Mouse (Mus musculus) liver, embryonic 14.5 days (tissue): Measurements from ENCODE around the gene Lmntd1. TPM values are rescaled to one million over a fixed set of nuclear protein-coding genes. Genes with fewer than 3 reads are reported as not detected.

Source experiments
- ATAC-seq: fragments of 200-750 bp; cut with Nextera tagmentation; 2 replicates; pipeline ENCODE4 v1.8.0; 2017; ENCODE audit warnings: moderate number of reproducible peaks, mild to moderate bottlenecking, moderate library complexity; ENCODE audit not compliant: insufficient read depth
- DNase-seq, 3 experiments: peaks; one replicate each; pipeline ENCODE4 v3.0.0-alpha.2; 2012 to 2013; ENCODE audit warnings: low read depth in 3 of 3, low spot score in 3 of 3
- H3K27ac ChIP-seq: fragments of 300-500 bp; sonication (generic); 2 replicates; pipeline ENCODE4 v1.5.1; 2014; ENCODE audit warnings: moderate library complexity, mild to moderate bottlenecking, control low read depth, inconsistent platforms
- H3K27me3 ChIP-seq: fragments of 300-500 bp; sonication (generic); 2 replicates; pipeline ENCODE4 v1.6.1; 2014; ENCODE audit warnings: mild to moderate bottlenecking, low read length, moderate library complexity; ENCODE audit not compliant: control insufficient read depth, insufficient read depth
- H3K36me3 ChIP-seq: fragments of 300-500 bp; sonication (generic); replicated peaks from 2 replicates; pipeline ENCODE4 v1.6.1; 2014; ENCODE audit warnings: low read depth; ENCODE audit not compliant: control insufficient read depth, insufficient read depth
- H3K4me1 ChIP-seq, 2 experiments: fragments of 200-500 bp in 1 of 2; fragments of 300-500 bp in 1 of 2; sonication (generic) in 1 of 2; replicated peaks; 2 replicates each; pipeline ENCODE4 v1.6.1; 2012 to 2014; ENCODE audit warnings: antibody characterized with exemption in 1 of 2, inconsistent platforms in 1 of 2, low read length in 1 of 2; ENCODE audit not compliant: control insufficient read depth in 2 of 2, insufficient read depth in 2 of 2
- H3K4me2 ChIP-seq: fragments of 300-500 bp; sonication (generic); 2 replicates; pipeline ENCODE4 v1.6.1; 2014; ENCODE audit warnings: low read depth, mild to moderate bottlenecking, control low read depth, moderate library complexity
- H3K4me3 ChIP-seq, 2 experiments: fragments of 200-500 bp in 1 of 2; fragments of 300-500 bp in 1 of 2; sonication (generic) in 1 of 2; 2 replicates each; pipeline ENCODE4 v1.5.1; 2012 to 2014; ENCODE audit warnings: low read depth in 2 of 2, low read length in 2 of 2, mild to moderate bottlenecking in 2 of 2, control low read depth in 1 of 2, inconsistent platforms in 1 of 2, moderate library complexity in 1 of 2; ENCODE audit not compliant: insufficient read depth in 1 of 2
- H3K9ac ChIP-seq: fragments of 300-500 bp; sonication (generic); replicated peaks from 2 replicates; pipeline ENCODE4 v1.6.1; 2014; ENCODE audit warnings: mild to moderate bottlenecking, control low read depth, moderate library complexity
- H3K9me3 ChIP-seq: fragments of 300-500 bp; sonication (generic); 2 replicates; pipeline ENCODE4 v1.6.1; 2016; ENCODE audit warnings: low read length, mixed read lengths; ENCODE audit not compliant: control insufficient read depth
- CTCF ChIP-seq: IDR thresholded peaks from 2 replicates; pipeline ENCODE4 v1.5.1; 2016; ENCODE audit warnings: antibody characterized with exemption, low read depth, control low read depth
- EP300 ChIP-seq: IDR thresholded peaks from 2 replicates; pipeline ENCODE4 v1.6.1; 2016; ENCODE audit warnings: antibody characterized with exemption, low read depth
- WGBS: fragments of 180-500 bp; shearing (Covaris S2); extraction: QIAGEN DNeasy Blood & Tissue Kit; methylation state at CpG from one replicate; pipeline ENCODE4 v1.1.7; 2014; ENCODE audit not compliant: insufficient replicate concordance; 5-methylcytosine and 5-hydroxymethylcytosine counted together
- polyA plus RNA-seq, 2 experiments: library from polyadenylated mRNA; depleted of rRNA in 1 of 2; stranded (reverse) in 1 of 2; unstranded in 1 of 2; fragments of >200 nt; fragmentation: Nextera tagmentation in 1 of 2; extraction: Ambion mirVana in 1 of 2; gene quantifications; 2 replicates each; pipeline versions ENCODE4 v1.2.1 to v1.2.3; 2012 to 2014

Lmntd1 gene
- polyA plus RNA-seq, 2 experiments = 0.02 TPM; not detected in 1

DNA sequence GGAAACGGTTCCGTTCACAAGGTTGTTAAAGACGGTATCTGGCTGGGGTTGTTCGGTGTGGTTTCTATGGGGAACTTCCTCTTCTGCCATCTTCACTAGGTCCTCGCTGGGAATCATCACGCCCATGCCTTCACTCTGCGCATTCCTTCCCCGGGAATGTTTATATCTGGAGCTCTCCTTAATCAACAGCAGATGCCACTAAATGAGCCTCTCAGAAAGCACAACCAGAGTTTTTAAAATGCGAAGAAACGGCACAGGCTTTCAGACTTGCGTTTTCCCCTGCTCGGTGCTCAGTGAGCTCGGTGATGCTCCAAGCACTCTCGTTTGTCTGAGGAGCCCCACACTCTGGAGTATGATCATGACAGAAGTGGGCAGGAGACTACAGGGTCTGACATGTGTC lies 182.4 kb downstream of the Lmntd1 start:
- no peak overlapping the region for H3K27ac ChIP-seq
- no peak overlapping the region for H3K4me2 ChIP-seq
- no peaks in the 10 kb centered on the region for H3K27me3 ChIP-seq
- peaks cover 0 to 2% of the 10 kb centered on the region in 2 experiments; a peak in 2 of 4 replicates for H3K4me1 ChIP-seq
- WGBS = 49% methylated on average over 14 of the region's 14 CpGs
- no peaks in the 10 kb centered on the region for H3K36me3 ChIP-seq
- no peaks in the 10 kb centered on the region for H3K9me3 ChIP-seq
- no peak overlapping the region for H3K4me3 ChIP-seq
- TF ChIP-seq EP300 = no peak
- TF ChIP-seq CTCF = no peak
- DNase-seq = no peak
- H3K9ac ChIP-seq = no peak overlapping the region
- ATAC-seq = no peak

DNA sequence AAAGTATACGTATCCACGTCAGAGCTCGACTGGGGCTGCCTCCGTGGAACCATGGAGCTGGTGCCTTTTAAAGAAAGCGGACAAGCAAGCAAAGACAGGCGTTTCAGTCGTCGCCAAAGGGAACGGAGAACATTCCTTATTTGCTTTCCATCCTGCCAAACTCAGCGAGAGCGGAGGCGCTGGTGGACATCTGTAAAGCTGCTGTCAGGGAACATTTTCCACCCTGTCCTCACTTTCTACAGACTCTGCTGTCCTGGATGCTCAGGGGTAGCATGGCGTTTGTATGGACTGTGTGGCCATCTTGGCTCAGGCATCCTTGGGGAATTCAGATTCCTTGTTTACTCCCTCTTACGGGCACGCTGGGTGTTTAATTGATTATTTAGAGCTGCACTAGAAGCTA lies 186.7 kb downstream of the Lmntd1 start:
- Histone ChIP-seq H3K27me3 (no peaks in the 10 kb centered on the region), H3K4me1 (no peaks in the 10 kb centered on the region), H3K36me3 (no peaks in the 10 kb centered on the region), H3K27ac (no peak overlapping the region), H3K4me2 (no peak overlapping the region), H3K9ac (no peak overlapping the region), H3K9me3 (no peaks in the 10 kb centered on the region), H3K4me3 (no peak overlapping the region)
- no peak for DNase-seq
- TF ChIP-seq CTCF (no peak), EP300 (no peak)
- 74% methylated on average over 15 of the region's 15 CpGs for WGBS
- no peak for ATAC-seq

DNA sequence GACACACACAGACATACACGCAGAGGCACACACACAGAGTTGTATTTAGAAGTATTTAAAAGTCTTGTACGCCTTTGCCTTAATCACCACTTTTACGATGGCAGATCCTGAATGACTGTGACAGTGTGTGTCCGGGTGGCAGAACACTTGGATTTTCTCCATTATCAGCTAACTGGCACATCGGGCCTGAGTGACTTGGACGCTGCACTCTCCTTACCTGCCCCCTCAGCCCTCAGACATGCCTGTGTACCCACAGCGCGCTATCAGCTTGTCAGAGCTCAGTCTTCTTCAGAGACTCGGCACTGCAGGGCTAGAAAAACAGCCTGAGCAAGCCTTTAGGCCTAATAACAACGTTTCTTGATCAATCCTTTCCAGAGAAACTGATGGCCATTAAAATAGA lies 187.6 kb downstream of the Lmntd1 start:
- no peak for DNase-seq
- H3K9ac ChIP-seq = no peak overlapping the region
- no peak overlapping the region for H3K27ac ChIP-seq
- WGBS = 65% methylated on average over 10 of the region's 10 CpGs
- no peaks in the 10 kb centered on the region for H3K27me3 ChIP-seq
- no peak for TF ChIP-seq EP300
- TF ChIP-seq CTCF = no peak
- H3K4me2 ChIP-seq = no peak overlapping the region
- ATAC-seq = no peak
- H3K9me3 ChIP-seq = no peaks in the 10 kb centered on the region
- H3K4me1 ChIP-seq = no peaks in the 10 kb centered on the region
- no peak overlapping the region for H3K4me3 ChIP-seq
- H3K36me3 ChIP-seq = no peaks in the 10 kb centered on the region

DNA sequence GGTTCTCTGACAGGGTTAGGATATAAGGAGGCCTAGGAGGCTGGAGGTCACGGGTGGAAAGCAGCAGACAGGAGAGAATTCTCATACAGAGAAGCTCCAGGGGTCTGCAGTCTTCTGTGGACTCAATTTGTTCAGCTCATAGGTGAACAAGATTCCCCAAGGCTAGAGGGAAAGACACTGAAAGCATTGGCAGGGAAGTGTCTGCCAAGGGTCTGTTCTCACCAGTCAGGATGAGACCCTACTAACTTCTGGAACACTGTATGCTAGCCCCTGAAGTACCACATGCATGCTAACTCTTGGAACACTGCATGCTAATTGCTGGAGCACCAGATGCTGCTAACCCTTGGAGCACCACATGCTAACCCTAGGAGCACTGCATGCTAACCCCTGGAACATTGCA lies 190.0 kb downstream of the Lmntd1 start:
- H3K36me3 ChIP-seq = no peaks in the 10 kb centered on the region
- H3K27ac ChIP-seq = no peak overlapping the region
- H3K9me3 ChIP-seq = no peaks in the 10 kb centered on the region
- no peak overlapping the region for H3K4me3 ChIP-seq
- no peaks in the 10 kb centered on the region for H3K4me1 ChIP-seq
- DNase-seq (no peak), ATAC-seq (no peak)
- 28% methylated on average over 1 of the region's 1 CpGs for WGBS
- TF ChIP-seq EP300 (no peak), CTCF (no peak)
- H3K27me3 ChIP-seq = no peaks in the 10 kb centered on the region
- no peak overlapping the region for H3K4me2 ChIP-seq
- no peak overlapping the region for H3K9ac ChIP-seq

DNA sequence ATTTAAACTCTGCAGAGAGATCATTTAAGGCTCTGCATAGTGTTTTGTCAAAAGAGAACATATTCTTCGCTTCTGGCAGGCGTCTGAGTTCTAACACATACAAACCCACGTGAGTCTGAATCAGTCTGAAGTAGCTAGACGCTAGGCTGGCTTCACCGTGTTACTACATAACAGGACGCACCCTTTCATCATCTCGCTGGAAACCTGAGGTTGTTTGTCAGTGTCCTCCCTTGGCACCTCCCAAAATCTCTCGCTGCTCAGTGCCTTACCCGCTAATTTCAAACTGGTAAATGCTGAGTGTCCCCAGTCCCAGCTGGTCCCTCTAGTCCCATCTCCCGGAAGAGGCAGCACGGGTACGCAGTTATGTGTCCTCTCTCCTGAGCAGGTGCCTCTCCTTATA lies 190.6 kb downstream of the Lmntd1 start:
- no peak for DNase-seq

More for the DNA sequence above, 190.6 kb downstream of the Lmntd1 start:
- H3K9ac ChIP-seq = no peak overlapping the region
- H3K9me3 ChIP-seq = no peaks in the 10 kb centered on the region
- H3K4me1 ChIP-seq = no peaks in the 10 kb centered on the region
- H3K27ac ChIP-seq = no peak overlapping the region
- no peak overlapping the region for H3K4me2 ChIP-seq
- WGBS = 68% methylated on average over 12 of the region's 12 CpGs
- H3K36me3 ChIP-seq = no peaks in the 10 kb centered on the region
- TF ChIP-seq CTCF = no peak
- no peak for TF ChIP-seq EP300
- no peak overlapping the region for H3K4me3 ChIP-seq
- no peak for ATAC-seq
- H3K27me3 ChIP-seq = no peaks in the 10 kb centered on the region
